Mouse (Mus musculus) olfactory bulb, adult 2 months (tissue): Measurements from ENCODE around the gene Zdhhc3.

ENCODE experiments used
- CTCF ChIP-seq: fragments of 200-500 bp; IDR thresholded peaks from 2 replicates; pipeline ENCODE4 v1.5.1; 2012; ENCODE audit warnings: low read depth, mild to moderate bottlenecking, low read length, moderate library complexity; ENCODE audit not compliant: insufficient read depth
- POLR2A ChIP-seq: fragments of 200-500 bp; IDR thresholded peaks from 2 replicates; pipeline ENCODE4 v1.6.1; 2012; ENCODE audit warnings: mild to moderate bottlenecking, low read depth, low read length, moderate library complexity; ENCODE audit not compliant: insufficient read depth

- TF ChIP-seq POLR2A, result no peak
- TF ChIP-seq CTCF, result no peak
These were observed 39.0 kb upstream of the Zdhhc3 start for GRCm38 (mm10) chr9:123152026-123152425.
